Mouse (Mus musculus) hindbrain, embryonic 14.5 days (tissue): ENCODE measurements around the gene Atat1. TPM values are rescaled to one million over a fixed set of nuclear protein-coding genes. Genes with fewer than 3 reads are reported as not detected.

Source experiments
- ATAC-seq: fragments of 200-750 bp; cut with Nextera tagmentation; 2 replicates; pipeline ENCODE4 v1.8.0; 2017; ENCODE audit warnings: moderate number of reproducible peaks, mild to moderate bottlenecking, moderate TSS enrichment, moderate library complexity; ENCODE audit not compliant: low FRiP score
- DNase-seq: peaks from one replicate; pipeline ENCODE4 v3.0.0-alpha.2; 2015; ENCODE audit warnings: low spot score
- H3K27ac ChIP-seq: fragments of 300-500 bp; sonication (generic); 2 replicates; pipeline ENCODE4 v1.5.1; 2014; ENCODE audit warnings: mild to moderate bottlenecking, moderate library complexity
- H3K27me3 ChIP-seq: fragments of 300-500 bp; sonication (generic); 2 replicates; pipeline ENCODE4 v1.6.1; 2014; ENCODE audit warnings: mild to moderate bottlenecking, low read length, mixed read lengths; ENCODE audit not compliant: control insufficient read depth, insufficient read depth
- H3K36me3 ChIP-seq: fragments of 300-500 bp; sonication (generic); replicated peaks from 2 replicates; pipeline ENCODE4 v1.6.1; 2014; ENCODE audit not compliant: control insufficient read depth, insufficient read depth
- H3K4me1 ChIP-seq: fragments of 300-500 bp; sonication (generic); replicated peaks from 2 replicates; pipeline ENCODE4 v1.6.1; 2014; ENCODE audit warnings: antibody characterized with exemption, low read length, mixed read lengths; ENCODE audit not compliant: control insufficient read depth, insufficient read depth
- H3K4me2 ChIP-seq: fragments of 300-500 bp; sonication (generic); replicated peaks from 2 replicates; pipeline ENCODE4 v1.6.1; 2014; ENCODE audit warnings: mild to moderate bottlenecking, moderate library complexity
- H3K4me3 ChIP-seq: fragments of 300-500 bp; sonication (generic); replicated peaks from 2 replicates; pipeline ENCODE4 v1.5.1; 2014; ENCODE audit warnings: mild to moderate bottlenecking, low read length
- H3K9ac ChIP-seq: fragments of 300-500 bp; sonication (generic); 2 replicates; pipeline ENCODE4 v1.6.1; 2014
- H3K9me3 ChIP-seq: fragments of 300-500 bp; sonication (generic); 2 replicates; pipeline ENCODE4 v1.6.1; 2016; ENCODE audit warnings: low read length; ENCODE audit not compliant: control insufficient read depth
- WGBS: fragments of 180-500 bp; shearing (Covaris S2); extraction: QIAGEN DNeasy Blood & Tissue Kit; methylation state at CpG from one replicate; pipeline ENCODE4 v1.1.7; 2014; 5-methylcytosine and 5-hydroxymethylcytosine counted together
- polyA plus RNA-seq: library from polyadenylated mRNA; unstranded; fragments of >200 nt; fragmentation: Nextera tagmentation; extraction: Ambion mirVana; gene quantifications from 2 replicates; pipeline ENCODE4 v1.2.1, GENCODE M21; 2014

Atat1 gene
- polyA plus RNA-seq, 1 experiment from 2014 or later, result 408 TPM

DNA sequence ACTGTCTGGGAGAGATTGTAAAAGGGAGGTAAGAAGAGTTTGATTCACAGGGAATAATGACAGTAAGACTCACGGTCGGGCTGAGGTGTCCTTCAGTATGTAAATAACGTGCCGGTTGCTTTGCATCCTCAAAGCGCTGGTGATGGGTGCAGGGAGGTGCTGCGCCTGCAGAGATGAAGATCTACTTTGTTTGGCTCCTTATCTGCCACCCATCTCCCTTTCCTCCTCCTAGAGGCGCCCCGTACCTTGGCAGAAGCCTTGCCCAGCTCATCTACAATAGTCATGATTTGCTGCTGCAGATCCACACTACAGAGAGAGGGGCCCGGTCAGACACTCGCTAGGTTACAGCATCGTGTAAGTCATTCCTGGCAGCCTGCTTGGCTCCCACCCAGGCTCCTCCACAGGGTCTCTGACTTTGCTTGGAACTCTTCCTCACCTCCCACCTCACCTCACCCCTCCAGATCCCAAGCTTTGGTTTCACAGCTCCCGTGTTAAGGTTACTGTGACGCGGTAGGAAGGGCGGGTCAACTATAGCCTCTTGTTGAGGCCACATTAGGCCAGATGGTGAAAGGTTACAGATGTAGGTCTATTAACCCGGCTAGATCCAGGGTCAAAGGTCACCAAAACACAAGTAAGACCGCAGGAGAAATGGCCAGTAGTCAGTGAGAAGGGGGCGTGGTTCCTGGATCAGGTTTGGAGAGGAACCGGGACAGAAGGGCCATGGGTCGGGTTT, 523 bp downstream of the Atat1 start:
- peak overlapping the region; percentile 90 for H3K27ac ChIP-seq
- peaks cover 15% of the 10 kb centered on the region for H3K4me1 ChIP-seq
- H3K4me2 ChIP-seq, result peak overlapping the region; percentile 75
- ATAC-seq, result peak; percentile 41
- H3K9me3 ChIP-seq, result no peaks in the 10 kb centered on the region
- peak overlapping the region; percentile 85 for H3K9ac ChIP-seq
- DNase-seq, result no peak
- H3K27me3 ChIP-seq, result no peaks in the 10 kb centered on the region
- H3K36me3 ChIP-seq, result peaks cover 65% of the 10 kb centered on the region
- H3K4me3 ChIP-seq, result peak overlapping the region; percentile 63
- 21% methylated on average over 20 of the region's 20 CpGs for WGBS

DNA sequence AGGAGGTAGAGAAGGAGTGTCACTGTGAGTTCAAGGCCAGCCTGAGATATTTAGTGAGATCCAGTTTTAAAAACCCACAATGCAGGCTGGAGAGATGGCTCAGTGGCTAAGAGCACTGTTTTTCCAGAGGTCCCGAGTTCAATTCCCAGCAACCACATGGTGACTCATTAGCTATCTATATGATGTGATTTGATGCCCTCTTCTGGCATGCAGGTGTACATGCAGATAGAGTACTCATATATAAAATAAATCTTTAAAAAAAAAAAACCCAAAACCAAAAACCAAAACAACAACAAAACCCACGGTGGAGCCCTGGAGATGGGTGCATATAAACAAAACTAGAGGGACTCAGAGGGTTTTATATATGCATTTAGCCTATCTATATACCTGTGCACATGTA, 2.3 kb downstream of the Atat1 start:
- WGBS, result 87% methylated on average over 2 of the region's 2 CpGs
- no peak overlapping the region for H3K9ac ChIP-seq
- H3K36me3 ChIP-seq, result peaks cover 72% of the 10 kb centered on the region
- H3K9me3 ChIP-seq, result no peaks in the 10 kb centered on the region
- no peak overlapping the region for H3K27ac ChIP-seq
- peak overlapping the region; percentile 63; the same call in 1 of the 2 replicates for H3K4me3 ChIP-seq
- peaks cover 15% of the 10 kb centered on the region for H3K4me1 ChIP-seq
- no peak for ATAC-seq
- no peak for DNase-seq
- no peaks in the 10 kb centered on the region for H3K27me3 ChIP-seq
- H3K4me2 ChIP-seq, result peak overlapping the region; percentile 75

DNA sequence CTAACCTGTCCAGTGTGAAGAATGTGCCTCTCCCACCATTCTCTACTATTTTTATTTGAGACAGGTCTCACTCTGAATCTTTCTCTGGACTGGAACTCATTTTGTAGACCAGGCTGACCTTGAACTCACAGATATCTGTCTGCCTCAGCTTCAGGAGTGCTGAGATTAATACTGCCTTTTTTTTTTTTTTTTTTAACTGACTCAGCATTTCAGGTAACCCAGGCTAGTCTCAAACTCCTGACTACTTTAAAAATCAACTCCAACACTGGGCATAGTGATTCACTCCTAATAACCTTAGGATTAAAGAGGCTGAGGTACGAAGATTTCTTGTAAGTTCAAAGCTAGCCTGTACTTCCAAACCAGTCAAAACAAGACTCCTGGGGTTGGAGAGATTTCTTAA, 4.3 kb downstream of the Atat1 start:
- Histone ChIP-seq H3K27ac (no peak overlapping the region), H3K27me3 (no peaks in the 10 kb centered on the region), H3K9me3 (no peaks in the 10 kb centered on the region), H3K4me3 (no peak overlapping the region), H3K36me3 (peaks cover 83% of the 10 kb centered on the region), H3K9ac (no peak overlapping the region), H3K4me1 (peaks cover 15% of the 10 kb centered on the region), H3K4me2 (no peak overlapping the region)
- no peak for ATAC-seq
- DNase-seq, result no peak
- 97% methylated on average over 1 of the region's 1 CpGs for WGBS

DNA sequence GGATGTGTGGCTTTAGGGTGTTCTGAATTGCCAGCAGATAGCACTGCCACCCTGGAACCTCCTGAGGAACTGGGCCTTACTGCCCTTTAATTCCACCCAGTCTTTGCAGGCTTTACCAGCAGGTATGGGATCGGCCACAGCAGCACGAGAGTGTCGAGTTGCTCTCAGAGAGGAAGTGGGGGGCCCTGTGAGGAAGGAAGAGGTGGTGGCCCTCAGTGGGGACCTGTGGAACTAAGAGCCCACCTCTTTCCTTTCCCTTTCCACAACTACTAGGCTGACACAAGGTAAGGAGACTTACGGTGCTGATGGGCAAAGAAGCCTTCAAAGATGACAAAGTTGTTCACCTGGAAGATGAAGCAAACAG, 5.9 kb downstream of the Atat1 start:
- H3K9ac ChIP-seq, result no peak overlapping the region
- H3K36me3 ChIP-seq, result peaks cover 99% of the 10 kb centered on the region
- ATAC-seq, result no peak
- 84% methylated on average over 4 of the region's 4 CpGs for WGBS
- DNase-seq, result no peak
- no peaks in the 10 kb centered on the region for H3K9me3 ChIP-seq
- H3K4me3 ChIP-seq, result no peak overlapping the region
- H3K27me3 ChIP-seq, result no peaks in the 10 kb centered on the region
- peaks cover 13% of the 10 kb centered on the region for H3K4me1 ChIP-seq
- H3K4me2 ChIP-seq, result no peak overlapping the region
- H3K27ac ChIP-seq, result no peak overlapping the region

DNA sequence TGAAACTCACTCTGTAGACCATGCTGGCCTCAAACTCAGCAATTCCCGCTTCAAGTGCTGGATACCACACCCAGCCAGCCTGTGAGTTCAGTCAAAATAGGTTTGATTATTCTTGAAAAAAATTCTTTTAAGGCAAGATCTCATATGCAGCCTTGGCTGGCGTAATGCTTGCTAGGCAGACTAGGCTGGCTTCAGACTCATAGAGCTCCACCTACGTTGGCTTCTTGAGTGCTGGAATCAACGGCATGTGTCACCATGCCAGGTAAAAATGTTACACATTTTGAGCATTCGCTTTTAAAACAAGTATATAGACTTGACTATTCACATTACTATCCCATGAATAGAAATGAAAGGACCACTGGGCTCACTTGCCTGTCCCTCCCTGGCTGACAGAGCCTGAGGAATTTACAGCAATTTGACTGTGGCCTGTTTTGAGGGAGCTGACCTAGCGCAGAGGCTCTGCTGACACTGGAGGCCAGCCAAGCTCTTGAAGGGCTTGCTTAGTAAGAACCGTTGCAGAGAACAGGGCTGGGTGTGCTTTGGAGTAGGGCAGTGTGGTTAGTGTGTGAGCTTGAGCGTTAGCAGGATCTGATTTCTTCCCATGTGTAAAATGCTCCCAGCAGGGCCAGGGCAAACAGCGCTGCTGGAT, 6.4 kb downstream of the Atat1 start:
- no peak for DNase-seq
- Histone ChIP-seq H3K9me3 (no peaks in the 10 kb centered on the region), H3K27me3 (no peaks in the 10 kb centered on the region), H3K4me1 (peaks cover 8% of the 10 kb centered on the region), H3K4me3 (no peak overlapping the region), H3K27ac (no peak overlapping the region), H3K4me2 (no peak overlapping the region), H3K36me3 (peaks cover 99% of the 10 kb centered on the region), H3K9ac (no peak overlapping the region; the same call in 1 of the 2 replicates)
- no peak for ATAC-seq
- 92% methylated on average over 9 of the region's 9 CpGs for WGBS

DNA sequence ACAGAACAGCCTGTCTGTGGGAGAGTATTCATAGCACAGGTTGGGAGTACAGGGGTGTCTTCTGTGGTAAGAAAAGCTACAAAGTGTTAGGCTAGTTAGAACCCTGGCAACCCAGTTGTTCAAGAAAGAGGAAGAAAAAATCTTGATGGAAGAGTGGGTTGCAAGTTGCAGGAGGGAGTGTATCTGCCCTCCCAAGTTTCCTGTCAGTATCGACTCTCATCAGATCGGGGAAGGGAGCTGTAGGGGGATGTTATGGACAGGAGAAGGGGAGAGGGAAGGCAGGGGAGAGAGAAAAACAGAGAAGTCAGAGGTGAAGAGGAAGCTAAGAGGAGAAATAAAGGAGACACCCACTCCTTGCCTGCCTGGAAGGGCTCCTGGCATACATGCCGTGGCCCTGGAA, 9.2 kb downstream of the Atat1 start:
- no peaks in the 10 kb centered on the region for H3K27me3 ChIP-seq
- H3K4me3 ChIP-seq, result no peak overlapping the region
- WGBS, result 96% methylated on average over 3 of the region's 3 CpGs
- H3K9ac ChIP-seq, result no peak overlapping the region
- H3K9me3 ChIP-seq, result no peaks in the 10 kb centered on the region
- H3K27ac ChIP-seq, result no peak overlapping the region
- H3K36me3 ChIP-seq, result peaks cover 79% of the 10 kb centered on the region
- ATAC-seq (no peak), DNase-seq (no peak)
- H3K4me1 ChIP-seq, result peaks cover 17% of the 10 kb centered on the region
- no peak overlapping the region for H3K4me2 ChIP-seq

DNA sequence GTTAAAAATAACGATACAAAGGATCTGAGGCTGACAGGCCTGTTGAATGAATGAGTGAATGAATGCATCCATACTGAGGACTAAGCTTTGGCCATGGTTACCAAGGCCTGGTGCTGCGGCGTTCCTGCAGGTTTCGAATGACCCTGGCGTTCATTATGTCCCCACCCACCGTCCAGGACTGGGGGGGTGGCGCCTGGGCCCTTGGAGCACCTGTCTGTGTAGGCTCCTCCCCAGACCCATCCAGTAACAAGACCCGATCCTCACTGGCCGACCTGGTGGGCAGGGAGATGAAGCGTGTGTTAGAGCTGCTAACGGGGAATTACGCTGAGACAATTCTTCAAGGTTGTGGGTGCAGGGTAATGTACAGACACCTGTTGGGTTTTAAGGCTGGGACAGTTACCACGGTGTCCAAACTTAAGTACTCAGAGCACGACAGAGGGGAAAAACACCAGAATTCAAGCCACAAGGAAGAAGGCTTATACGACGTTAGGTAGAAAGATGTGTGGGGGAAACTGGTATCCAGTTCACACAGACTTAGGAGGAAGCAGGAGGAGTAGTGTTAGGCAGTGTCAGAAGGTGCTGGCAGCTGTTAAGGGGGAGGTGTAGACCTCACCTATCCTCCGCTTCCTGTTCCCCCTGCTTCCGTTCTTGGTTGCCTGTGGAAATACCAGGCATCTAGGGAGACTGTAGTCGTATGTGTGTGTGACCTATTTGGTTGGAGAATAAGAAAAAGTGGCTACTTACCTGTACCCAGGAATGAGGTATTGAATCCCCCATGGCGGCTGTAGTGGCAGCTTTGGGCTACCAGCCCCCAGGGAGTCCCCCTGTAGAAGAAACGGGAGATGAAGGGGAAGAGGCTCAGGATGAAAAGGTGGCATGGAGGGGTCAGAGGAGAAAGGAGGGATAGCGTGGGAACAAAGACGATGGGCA, 12.0 kb downstream of the Atat1 start:
- ATAC-seq (peak; percentile 46), DNase-seq (no peak)
- H3K4me3 ChIP-seq, result peak overlapping the region; percentile 81
- peak overlapping the region; percentile 95 for H3K9ac ChIP-seq
- peaks cover 66% of the 10 kb centered on the region for H3K36me3 ChIP-seq
- peak overlapping the region; percentile 100 for H3K4me2 ChIP-seq
- no peaks in the 10 kb centered on the region for H3K9me3 ChIP-seq
- whole genome bisulfite sequencing, result 47% methylated on average over 23 of the region's 23 CpGs
- peak overlapping the region; percentile 90 for H3K27ac ChIP-seq
- H3K27me3 ChIP-seq, result no peaks in the 10 kb centered on the region
- H3K4me1 ChIP-seq, result peaks cover 18% of the 10 kb centered on the region

DNA sequence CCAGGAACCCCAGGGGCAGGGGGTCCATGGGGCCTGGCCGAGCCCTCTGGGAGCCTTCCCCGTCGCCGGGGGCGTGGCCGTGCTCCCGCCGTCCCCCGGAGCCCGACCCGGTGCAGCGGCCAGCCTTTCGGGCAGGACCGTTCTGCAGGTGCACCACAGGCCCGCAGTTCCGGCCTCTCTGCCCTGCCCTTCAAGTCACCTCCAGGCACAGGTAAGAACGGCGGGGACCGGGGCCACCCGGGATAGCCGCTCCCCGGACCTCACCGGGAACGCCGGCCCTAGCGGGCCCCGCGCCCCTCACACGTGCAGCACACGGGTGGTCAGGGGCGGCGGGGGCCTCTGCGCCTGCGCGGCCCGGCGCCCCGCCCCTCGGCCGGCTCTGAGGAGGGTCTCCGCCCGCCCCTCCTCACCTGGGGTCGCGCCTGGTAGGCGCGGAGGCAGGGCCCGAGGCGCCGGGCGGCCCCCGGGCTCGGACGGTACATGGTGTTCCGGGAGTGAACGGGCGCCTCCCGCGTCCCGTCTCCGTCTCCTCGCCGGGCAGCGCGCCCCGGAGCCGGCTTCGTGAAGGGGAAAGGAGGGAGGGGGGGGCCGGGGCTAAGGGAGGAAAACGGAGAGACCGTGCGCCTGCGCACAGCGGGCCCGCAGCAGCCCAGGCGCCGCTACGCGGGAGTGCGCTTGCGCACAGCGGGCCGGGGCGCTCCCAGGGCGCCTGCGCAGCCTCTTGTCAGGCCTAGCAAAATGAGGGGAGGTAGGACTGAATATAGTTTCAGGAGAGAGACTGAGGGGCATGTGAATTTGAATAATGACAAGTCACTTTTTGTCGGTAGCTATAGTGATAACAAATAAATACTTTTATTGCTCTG, 12.9 kb downstream of the Atat1 start, which contains the start of gene 2310061I04Rik:
Gene 2310061I04Rik (minus strand): TSS at position 651 of the 863 bp plus-strand sequence.
- H3K4me3 ChIP-seq, result peak within 1 kb of the TSS; percentile 81
- peaks cover 64% of the 10 kb centered on the region for H3K36me3 ChIP-seq
- peak within 1 kb of the TSS; percentile 90 for H3K27ac ChIP-seq
- WGBS, result under 1% methylated on average over 81 of the region's 86 CpGs
- peak within 1 kb of the TSS; percentile 95 for H3K9ac ChIP-seq
- peak; percentile 94 for ATAC-seq
- DNase-seq, result peak; percentile 96
- H3K4me2 ChIP-seq, result peak within 1 kb of the TSS; percentile 100
- H3K27me3 ChIP-seq, result no peaks in the 10 kb centered on the region
- no peaks in the 10 kb centered on the region for H3K9me3 ChIP-seq
- peaks cover 18% of the 10 kb centered on the region for H3K4me1 ChIP-seq
